Mouse (Mus musculus) bone marrow macrophage, adult 2 months (primary cell): Measurements from ENCODE around the gene Sfxn5.

Source experiments
- CTCF ChIP-seq: IDR thresholded peaks from 2 replicates; pipeline ENCODE4 v1.5.1; 2012; ENCODE audit warnings: low read depth, mild to moderate bottlenecking, low read length, moderate library complexity
- POLR2A ChIP-seq: IDR thresholded peaks from 2 replicates; pipeline ENCODE4 v1.6.1; 2012; ENCODE audit warnings: mild to moderate bottlenecking, low read depth, low read length, borderline replicate concordance

- no peak for TF ChIP-seq CTCF
- TF ChIP-seq POLR2A: no peak
Measured at GRCm38 (mm10) chr6:85333000-85333669, at the start of gene Sfxn5.
